Mouse (Mus musculus): ENCODE results near the gene Rpn2. TPM values are rescaled to one million over a fixed set of nuclear protein-coding genes. Genes with fewer than 3 reads are reported as not detected.

Gene Rpn2
- total and polyA plus RNA-seq, 2 experiments from 2014 or later = 184 to 198 TPM

DNA sequence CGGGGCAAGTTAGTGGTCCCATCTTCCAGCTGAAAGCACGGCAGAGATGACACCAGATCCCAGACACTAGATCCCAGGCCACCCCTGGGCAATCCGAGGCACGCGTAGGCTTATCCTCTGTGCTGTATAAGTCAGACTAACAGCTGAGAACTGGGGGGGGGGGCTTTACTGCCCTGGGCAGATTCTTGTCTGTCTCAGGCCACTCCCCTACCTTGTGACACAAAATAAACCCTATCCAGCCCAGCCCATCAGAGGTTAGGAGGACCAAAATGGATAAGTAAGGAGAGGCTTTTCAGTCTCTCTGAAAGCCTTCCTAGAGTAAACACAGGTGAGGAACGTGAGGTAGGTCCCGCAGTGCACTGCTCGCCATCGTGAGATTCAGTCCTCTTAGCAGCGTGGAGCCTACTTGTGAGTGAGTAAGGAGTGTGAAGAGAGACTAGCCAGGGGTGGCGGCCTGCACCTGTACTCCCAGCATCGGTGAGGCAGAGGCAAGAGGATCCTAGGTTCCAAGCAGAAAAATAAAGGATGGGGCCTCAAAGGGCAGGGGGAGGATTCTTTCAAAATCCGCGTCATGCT lies 37.6 kb downstream of the Rpn2 start:
- no peak for TF ChIP-seq CTCF (IDR thresholded peaks at IDR 0.05; ENCODE audit: low read depth)
- peaks cover 68% of the 10 kb centered on the region for H3K36me3 ChIP-seq (ENCODE audit: insufficient read depth)
- H3K4me3 ChIP-seq (ENCODE audit: low read depth, low read length) = no peak overlapping the region
- ATAC-seq = no peak
- H3K4me2 ChIP-seq (ENCODE audit: low read depth) = no peak overlapping the region
- no peaks in the 10 kb centered on the region for H3K27me3 ChIP-seq (ENCODE audit: insufficient read depth, low read length)
- no peaks in the 10 kb centered on the region for H3K9me3 ChIP-seq (ENCODE audit: low read length)
- H3K27ac ChIP-seq (ENCODE audit: low read depth, low read length) = no peak overlapping the region
- no peak overlapping the region for H3K9ac ChIP-seq
- DNase-seq = no peak
- 0 out of 2 replicates have a peak, but pooled peaks cover 3% of the 10 kb centered on the region for H3K4me1 ChIP-seq (ENCODE audit: insufficient read depth)
- 88% methylated on average over 14 of the region's 14 CpGs for WGBS

DNA sequence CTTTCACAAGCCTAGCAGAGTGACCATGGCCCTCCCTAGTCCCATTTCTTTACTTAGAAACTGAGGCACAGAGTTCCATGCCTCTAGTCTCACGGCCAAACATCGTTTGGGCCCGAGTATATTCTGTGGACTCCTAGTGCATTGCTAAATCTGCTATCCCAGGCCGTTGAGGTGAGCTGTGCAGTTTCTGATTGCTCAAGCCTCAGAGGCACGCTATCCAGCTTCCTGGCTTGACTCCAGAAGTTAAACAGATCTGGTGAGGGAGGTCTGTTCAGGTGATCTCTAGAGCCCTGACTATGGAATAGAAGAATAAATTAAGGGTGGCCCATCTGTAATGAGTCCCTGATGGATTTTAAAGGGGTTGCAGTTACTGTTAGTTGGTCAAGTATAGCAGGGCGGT lies 38.4 kb downstream of the Rpn2 start:
- Histone ChIP-seq H3K4me1 (ENCODE audit: insufficient read depth) (0 out of 2 replicates have a peak, but pooled peaks cover 3% of the 10 kb centered on the region), H3K4me3 (ENCODE audit: low read depth, low read length) (no peak overlapping the region), H3K36me3 (ENCODE audit: insufficient read depth) (peaks cover 71% of the 10 kb centered on the region), H3K9ac (no peak overlapping the region), H3K27ac (ENCODE audit: low read depth, low read length) (no peak overlapping the region), H3K9me3 (ENCODE audit: low read length) (no peaks in the 10 kb centered on the region), H3K27me3 (ENCODE audit: insufficient read depth, low read length) (no peaks in the 10 kb centered on the region), H3K4me2 (ENCODE audit: low read depth) (no peak overlapping the region)
- WGBS = 79% methylated on average over 6 of the region's 6 CpGs
- no peak for TF ChIP-seq CTCF (IDR thresholded peaks at IDR 0.05; ENCODE audit: low read depth)
- ATAC-seq (no peak), DNase-seq (no peak)

DNA sequence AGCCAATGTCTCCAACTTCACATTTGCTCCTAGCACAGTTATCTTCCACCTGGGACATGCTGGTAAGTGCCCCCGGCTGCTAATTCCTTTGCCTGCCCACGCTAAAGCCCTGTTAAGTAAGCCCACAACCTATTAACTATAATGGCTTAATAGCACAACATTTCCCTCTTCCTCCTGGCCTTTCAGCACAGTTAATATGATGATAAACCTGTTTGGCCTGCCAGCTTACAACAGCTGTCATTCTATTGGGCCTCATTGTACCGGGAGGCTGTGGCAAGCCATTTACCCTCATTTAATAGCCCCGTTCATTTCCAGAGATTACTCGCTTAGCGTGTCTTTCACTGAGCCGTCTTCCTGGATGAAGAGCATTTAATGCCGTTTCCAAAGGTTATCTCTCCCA lies 41.3 kb downstream of the Rpn2 start:
- Histone ChIP-seq H3K4me1 (ENCODE audit: insufficient read depth) (no peaks in the 10 kb centered on the region), H3K27ac (ENCODE audit: low read depth, low read length) (no peak overlapping the region), H3K27me3 (ENCODE audit: insufficient read depth, low read length) (no peaks in the 10 kb centered on the region), H3K36me3 (ENCODE audit: insufficient read depth) (peaks cover 72% of the 10 kb centered on the region), H3K4me3 (ENCODE audit: low read depth, low read length) (no peak overlapping the region), H3K9ac (no peak overlapping the region), H3K9me3 (ENCODE audit: low read length) (no peaks in the 10 kb centered on the region), H3K4me2 (ENCODE audit: low read depth) (no peak overlapping the region)
- ATAC-seq = no peak
- no peak for DNase-seq
- 49% methylated on average over 8 of the region's 8 CpGs for WGBS
- no peak for TF ChIP-seq CTCF (IDR thresholded peaks at IDR 0.05; ENCODE audit: low read depth)

DNA sequence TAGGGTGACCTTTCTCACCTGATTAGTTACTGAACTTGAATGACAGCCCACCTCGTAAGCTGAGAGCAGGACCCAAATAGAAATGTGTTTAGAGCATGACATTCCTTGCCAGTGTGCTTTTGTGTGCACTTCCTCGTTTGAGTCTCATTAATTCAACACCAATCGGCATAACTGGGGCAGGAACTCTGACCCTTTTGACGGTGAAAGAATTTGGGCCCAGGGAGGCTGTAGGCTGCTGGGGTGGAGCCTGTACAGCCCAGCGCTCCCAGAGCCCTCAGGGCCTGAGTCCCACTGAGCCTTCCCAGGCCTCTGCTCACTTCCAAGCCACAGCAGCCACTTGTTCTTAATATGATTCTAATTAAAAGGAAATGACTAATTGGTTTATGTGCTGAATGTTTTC lies 42.1 kb downstream of the Rpn2 start:
- Histone ChIP-seq H3K9ac (no peak overlapping the region), H3K4me1 (ENCODE audit: insufficient read depth) (no peaks in the 10 kb centered on the region), H3K27ac (ENCODE audit: low read depth, low read length) (no peak overlapping the region), H3K9me3 (ENCODE audit: low read length) (no peaks in the 10 kb centered on the region), H3K36me3 (ENCODE audit: insufficient read depth) (peaks cover 71% of the 10 kb centered on the region), H3K27me3 (ENCODE audit: insufficient read depth, low read length) (no peaks in the 10 kb centered on the region), H3K4me3 (ENCODE audit: low read depth, low read length) (no peak overlapping the region), H3K4me2 (ENCODE audit: low read depth) (no peak overlapping the region)
- DNase-seq (no peak), ATAC-seq (no peak)
- 24% methylated on average over 5 of the region's 5 CpGs for WGBS
- no peak for TF ChIP-seq CTCF (IDR thresholded peaks at IDR 0.05; ENCODE audit: low read depth)

DNA sequence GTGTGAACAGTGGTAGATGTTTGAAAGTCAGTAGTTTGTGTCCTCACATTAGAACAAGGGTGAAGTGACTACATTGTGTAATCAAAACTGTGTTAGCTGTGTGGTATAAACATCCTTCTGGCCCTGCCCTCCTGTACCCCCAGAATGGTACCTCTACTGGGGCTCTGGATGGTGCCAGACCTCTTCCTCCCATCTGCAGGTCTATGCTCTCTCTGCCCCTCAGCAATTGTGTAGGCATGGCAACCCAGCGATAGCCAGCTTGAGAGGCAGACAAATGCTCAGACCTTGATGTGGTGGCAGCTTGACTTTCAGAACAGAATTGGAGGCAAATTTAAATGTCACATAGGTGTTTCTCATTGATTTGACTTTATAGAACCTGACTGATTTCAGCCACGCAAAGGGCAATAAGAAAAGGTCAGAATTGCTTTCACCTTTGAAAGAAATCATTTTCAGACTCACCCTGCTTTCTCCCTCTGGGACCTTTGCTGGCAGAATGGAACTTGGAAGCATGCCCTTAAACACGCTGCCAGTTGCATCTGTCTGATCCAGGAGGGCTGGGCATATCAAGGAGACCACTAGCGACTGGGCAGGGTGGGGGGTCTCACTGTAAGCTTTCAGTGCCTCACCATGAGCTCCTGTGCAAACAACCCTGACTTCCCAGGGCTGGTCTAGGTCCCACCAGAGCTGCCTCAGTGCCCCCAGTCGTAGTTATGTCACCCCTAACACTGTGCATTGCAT lies 43.4 kb downstream of the Rpn2 start:
- Histone ChIP-seq H3K4me3 (ENCODE audit: low read depth, low read length) (no peak overlapping the region), H3K4me2 (ENCODE audit: low read depth) (no peak overlapping the region), H3K9ac (no peak overlapping the region), H3K9me3 (ENCODE audit: low read length) (no peaks in the 10 kb centered on the region), H3K27me3 (ENCODE audit: insufficient read depth, low read length) (no peaks in the 10 kb centered on the region), H3K4me1 (ENCODE audit: insufficient read depth) (no peaks in the 10 kb centered on the region), H3K27ac (ENCODE audit: low read depth, low read length) (no peak overlapping the region), H3K36me3 (ENCODE audit: insufficient read depth) (peaks cover 72% of the 10 kb centered on the region)
- 53% methylated on average over 5 of the region's 5 CpGs for whole genome bisulfite sequencing
- no peak for TF ChIP-seq CTCF (IDR thresholded peaks at IDR 0.05; ENCODE audit: low read depth)
- DNase-seq (no peak), ATAC-seq (0 out of 2 replicates have a peak, but pooled peaks have one; percentile 35)

DNA sequence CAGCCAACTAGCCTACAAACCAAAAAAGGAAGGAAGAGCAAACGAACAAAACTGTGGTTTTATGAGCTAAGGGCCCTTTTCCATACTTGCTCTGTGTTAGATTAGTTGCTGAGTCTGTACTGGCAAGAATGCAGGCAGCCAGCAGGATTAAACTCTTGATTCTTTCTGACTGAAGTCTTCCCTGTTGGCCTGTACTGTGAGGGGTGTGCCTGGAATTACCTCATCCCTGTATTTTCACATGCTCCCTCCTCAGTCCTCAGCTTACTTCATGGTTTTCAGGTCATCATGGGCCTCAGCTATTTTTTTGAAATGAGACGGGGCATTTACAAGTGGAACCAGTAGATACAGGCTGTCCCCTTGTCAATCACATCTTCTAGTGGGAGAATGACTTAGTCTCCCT lies 46.4 kb downstream of the Rpn2 start:
- no peaks in the 10 kb centered on the region for H3K27me3 ChIP-seq (ENCODE audit: insufficient read depth, low read length)
- DNase-seq (no peak), ATAC-seq (no peak)
- no peak overlapping the region for H3K4me3 ChIP-seq (ENCODE audit: low read depth, low read length)
- H3K4me2 ChIP-seq (ENCODE audit: low read depth) = no peak overlapping the region
- 56% methylated on average over 2 of the region's 2 CpGs for WGBS
- no peak for TF ChIP-seq CTCF (IDR thresholded peaks at IDR 0.05; ENCODE audit: low read depth)
- no peaks in the 10 kb centered on the region for H3K9me3 ChIP-seq (ENCODE audit: low read length)
- H3K9ac ChIP-seq = no peak overlapping the region
- H3K27ac ChIP-seq (ENCODE audit: low read depth, low read length) = no peak overlapping the region
- no peaks in the 10 kb centered on the region for H3K4me1 ChIP-seq (ENCODE audit: insufficient read depth)
- peaks cover 56% of the 10 kb centered on the region for H3K36me3 ChIP-seq (ENCODE audit: insufficient read depth)

DNA sequence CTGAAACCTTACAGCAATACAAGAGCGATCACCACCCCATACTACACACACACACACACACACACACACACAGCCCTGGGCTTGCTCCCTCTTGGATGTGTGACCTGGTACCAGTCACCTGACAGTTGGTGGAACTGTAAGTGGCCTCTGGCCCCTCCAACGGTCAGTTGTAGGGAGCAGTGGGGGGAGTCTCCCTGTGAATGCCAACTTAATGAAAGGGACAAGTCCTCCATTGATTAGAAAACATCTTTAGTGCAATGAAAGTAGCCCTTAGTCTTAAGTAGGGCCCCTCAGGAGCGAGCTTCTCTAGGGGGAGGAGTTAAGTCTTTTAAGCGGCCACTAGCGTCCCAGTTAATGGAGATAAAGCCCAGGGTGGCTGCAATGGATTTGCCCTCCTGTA lies 49.3 kb downstream of the Rpn2 start:
- Histone ChIP-seq H3K4me2 (ENCODE audit: low read depth) (no peak overlapping the region), H3K27me3 (ENCODE audit: insufficient read depth, low read length) (no peaks in the 10 kb centered on the region), H3K9me3 (ENCODE audit: low read length) (no peaks in the 10 kb centered on the region), H3K9ac (no peak overlapping the region), H3K4me3 (ENCODE audit: low read depth, low read length) (no peak overlapping the region), H3K4me1 (ENCODE audit: insufficient read depth) (no peaks in the 10 kb centered on the region), H3K27ac (ENCODE audit: low read depth, low read length) (no peak overlapping the region), H3K36me3 (ENCODE audit: insufficient read depth) (peaks cover 31% of the 10 kb centered on the region)
- no peak for DNase-seq
- WGBS = 13% methylated on average over 5 of the region's 5 CpGs
- TF ChIP-seq CTCF (IDR thresholded peaks at IDR 0.05; ENCODE audit: low read depth) = no peak
- ATAC-seq = no peak
